Mouse (Mus musculus): ENCODE results near the gene Pacs1. TPM values are rescaled to one million over a fixed set of nuclear protein-coding genes. Genes with fewer than 3 reads are reported as not detected.

The Pacs1 gene
- polyA plus RNA-seq (2012; rRNA removed), result 12.2 and 14.3 TPM in 2 replicates

DNA sequence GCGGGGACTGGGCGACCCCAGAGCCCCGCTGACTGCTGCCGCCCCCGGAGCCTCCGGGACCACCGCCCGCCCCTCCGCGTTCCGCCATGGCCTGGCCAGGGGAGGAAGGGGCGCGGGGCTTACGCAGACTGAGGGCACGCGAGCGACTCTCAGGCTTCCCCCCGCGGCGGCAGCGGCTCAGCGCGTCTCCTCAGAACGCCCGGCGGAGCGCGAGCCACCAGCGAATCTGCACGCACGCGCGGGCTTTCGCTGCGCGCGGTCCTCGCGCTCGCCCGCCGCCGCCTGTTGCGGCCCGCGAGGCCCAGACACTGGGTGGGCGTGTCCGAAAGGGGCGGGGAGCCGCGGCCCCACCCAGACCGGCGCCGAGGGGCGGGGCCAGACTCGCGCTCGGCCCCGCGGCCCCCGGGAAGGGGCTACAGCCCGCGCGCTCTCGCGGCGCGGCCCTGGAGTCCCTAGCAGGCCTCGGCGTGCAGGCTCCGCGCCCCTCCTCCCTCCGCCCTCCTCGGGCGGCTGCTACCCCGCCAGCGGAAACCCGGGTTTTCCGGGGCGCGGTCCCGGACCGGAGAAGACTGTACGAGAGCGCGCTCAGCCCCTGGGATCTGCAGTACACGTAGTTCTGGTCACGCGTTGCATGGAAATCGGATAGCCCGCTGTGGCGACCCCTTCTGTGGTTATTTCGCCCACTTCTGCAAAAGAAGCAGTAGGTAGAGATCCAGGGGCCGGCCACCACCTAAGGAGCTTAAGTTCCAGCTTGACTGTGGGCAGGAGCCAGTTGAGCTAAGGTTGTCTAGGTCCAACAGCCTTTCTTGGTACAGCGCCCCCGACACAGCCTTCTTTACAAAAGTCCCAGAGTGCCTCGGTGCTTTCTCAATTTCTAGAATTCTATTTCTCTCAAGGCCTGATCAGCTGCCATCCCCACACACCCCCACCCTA lies at the start of gene Pacs1:
TSS of gene Pacs1 (minus strand) at position 319 of the 933 bp plus-strand sequence.

DNA sequence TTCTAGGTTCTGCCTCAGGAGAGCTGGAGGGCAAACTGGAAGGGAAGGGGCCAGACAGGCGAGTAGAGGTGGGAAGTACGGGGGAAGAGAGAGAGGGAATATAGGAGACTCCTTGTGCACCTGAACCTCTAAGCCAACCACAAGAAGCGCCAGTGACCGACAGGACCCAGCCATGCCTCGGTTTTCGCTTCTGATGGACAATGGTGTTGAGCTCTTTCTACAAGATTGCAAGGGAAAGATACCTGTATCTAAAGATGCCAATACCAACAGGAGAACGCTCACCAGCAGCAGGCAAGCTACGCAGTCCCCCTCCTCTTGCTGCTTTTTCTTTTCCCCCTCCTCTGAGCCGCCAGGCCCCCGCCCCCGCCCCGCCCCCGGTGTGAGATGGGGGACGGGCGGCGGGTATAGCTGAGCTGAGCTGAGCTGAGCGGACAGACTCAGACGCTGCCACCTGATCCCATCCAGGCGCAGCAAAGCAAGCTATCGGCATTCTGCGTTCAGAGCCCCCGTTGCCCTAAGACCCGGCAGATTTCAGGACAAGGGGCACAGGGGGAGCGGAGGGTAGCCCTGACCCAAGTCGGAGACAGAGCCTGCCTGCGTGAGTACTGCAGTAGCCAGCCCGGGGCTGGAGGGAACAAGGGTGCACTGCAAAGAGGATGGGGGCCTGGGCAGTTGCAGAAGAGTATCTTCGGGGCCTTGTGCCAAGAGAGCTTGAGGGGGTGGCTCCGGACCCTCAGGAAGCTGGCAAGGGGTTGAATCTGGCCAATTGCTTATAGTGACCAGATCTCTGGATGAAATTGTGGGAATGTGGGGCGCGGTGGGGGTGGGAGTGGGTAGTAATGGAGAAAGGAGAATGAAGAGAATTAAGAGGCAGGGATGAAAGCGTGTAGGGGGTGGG lies 25.2 kb upstream of the Pacs1 start, which contains the start of gene Gal3st3:
TSS of gene Gal3st3 (plus strand) at position 429 of the 898 bp plus-strand sequence.

DNA sequence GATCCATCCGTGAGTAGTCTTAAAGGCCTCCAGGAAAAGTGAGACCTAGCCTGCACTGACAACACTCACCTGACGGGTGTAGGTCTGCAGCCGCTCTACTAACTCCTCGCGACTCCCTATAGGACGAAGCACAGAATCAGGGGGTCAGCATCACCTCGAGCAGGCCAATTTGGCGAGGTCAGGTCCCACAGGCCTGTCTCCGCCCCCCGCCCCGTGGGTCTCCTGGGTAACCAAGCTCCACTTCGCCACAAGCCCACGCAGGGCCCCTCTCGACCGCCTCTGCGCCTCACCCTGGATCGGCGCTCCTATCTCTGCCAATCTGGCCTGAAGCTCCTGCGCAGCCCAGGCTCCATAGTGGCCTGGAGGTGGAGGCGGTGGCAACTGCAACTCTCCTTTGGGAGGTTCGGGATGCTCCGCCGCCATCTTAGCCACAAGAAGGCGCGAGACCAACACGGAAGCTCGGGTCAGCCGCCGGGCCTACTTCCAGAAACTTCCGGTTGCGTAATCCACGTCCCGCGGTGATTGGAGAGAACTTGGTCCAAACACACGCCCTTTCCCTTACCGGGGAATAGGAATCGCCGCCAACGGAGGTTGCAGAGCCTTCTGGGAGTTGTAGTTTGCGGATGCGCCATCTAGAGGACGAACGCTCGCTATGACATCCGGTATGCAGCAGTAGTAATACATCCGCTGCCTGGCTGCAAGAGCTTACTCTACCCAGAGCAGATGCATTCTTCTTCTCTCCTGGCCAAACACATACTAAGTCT lies 22.2 kb upstream of the Pacs1 start, which contains the start of gene Sf3b2:
TSS of gene Sf3b2 (minus strand) at position 484 of the 764 bp plus-strand sequence.

DNA sequence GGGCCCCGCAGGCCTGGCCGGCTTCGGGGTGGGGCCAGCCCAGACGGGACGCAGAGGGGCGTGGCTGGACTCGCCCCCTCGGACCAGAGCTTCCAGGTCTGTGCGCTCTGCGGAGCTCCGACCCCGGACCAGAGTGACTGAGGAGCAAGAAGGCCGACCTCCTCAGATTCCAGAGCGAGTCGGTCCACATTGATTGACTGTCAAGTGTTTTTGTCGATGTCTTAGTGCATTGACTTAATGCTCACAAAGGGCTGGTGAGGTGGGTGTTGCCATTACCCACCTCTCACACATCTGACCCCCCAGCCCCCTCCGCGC lies 154.6 kb downstream of the Pacs1 start, which contains the start of gene Klc2:
TSS of gene Klc2 (minus strand) at position 177 of the 315 bp plus-strand sequence.

DNA sequence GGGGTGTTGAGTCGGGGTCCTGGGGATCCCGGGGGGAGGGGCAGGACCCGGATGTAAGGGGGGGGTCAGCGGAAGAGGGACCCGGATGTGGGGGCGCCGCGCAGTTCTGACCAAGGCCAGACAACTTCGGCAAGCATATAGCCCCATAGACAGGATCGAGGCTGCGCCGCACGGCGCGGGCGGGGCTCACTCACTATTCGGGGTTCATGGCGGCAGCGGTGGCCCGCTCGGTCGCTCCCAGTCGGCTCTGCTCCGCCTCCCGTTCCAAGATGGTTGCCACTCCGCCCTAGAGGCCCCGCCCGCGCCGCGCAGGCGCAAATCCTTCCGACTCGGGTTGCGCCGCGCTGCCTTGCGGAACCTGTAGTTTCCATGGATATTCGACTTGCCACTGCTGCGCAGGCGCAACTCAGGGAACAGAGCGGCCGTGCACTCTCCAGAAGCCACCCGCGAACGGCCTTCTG lies 166.2 kb downstream of the Pacs1 start, which contains the start of gene Rab1b:
TSS of gene Rab1b (minus strand) at position 342 of the 461 bp plus-strand sequence.

DNA sequence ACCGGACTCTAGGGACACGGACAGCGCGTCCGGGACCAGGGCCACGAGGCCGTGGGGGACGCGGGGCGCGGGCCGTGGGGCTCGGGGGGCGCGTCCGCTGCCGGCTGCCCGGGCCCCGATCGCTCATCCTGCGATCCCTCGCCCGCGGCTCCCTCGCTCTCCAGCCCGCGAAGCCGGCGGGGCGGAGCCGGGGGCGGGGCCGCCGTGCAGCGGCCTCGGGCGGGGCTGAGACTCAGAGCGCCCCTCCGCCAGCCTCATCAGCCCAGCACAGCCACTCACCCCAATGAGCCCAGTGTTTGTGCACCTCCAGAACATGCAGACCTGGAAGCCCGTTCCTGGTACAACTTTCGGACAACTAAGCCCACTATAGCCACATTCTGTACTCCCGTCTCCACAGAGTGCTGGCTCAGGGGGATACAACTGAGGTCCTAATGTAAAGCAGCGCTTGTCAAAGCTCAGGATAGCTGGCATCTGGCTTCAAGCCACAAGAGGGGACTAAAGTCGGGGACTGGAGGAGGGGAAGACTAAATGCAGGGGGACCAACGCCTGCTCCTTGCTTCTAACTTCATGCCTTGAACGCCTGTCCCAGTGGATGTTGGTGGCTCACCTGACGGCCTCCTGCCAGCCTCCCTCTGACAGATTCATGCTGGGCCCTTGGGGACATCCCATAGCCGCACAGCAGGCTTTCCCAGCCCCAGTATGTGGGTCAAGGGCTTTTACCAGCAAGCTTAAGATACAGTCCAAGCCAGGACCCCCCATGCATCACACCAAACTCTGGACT lies 174.4 kb downstream of the Pacs1 start, which contains the start of gene Cnih2:
TSS of gene Cnih2 (minus strand) at position 159 of the 781 bp plus-strand sequence.

DNA sequence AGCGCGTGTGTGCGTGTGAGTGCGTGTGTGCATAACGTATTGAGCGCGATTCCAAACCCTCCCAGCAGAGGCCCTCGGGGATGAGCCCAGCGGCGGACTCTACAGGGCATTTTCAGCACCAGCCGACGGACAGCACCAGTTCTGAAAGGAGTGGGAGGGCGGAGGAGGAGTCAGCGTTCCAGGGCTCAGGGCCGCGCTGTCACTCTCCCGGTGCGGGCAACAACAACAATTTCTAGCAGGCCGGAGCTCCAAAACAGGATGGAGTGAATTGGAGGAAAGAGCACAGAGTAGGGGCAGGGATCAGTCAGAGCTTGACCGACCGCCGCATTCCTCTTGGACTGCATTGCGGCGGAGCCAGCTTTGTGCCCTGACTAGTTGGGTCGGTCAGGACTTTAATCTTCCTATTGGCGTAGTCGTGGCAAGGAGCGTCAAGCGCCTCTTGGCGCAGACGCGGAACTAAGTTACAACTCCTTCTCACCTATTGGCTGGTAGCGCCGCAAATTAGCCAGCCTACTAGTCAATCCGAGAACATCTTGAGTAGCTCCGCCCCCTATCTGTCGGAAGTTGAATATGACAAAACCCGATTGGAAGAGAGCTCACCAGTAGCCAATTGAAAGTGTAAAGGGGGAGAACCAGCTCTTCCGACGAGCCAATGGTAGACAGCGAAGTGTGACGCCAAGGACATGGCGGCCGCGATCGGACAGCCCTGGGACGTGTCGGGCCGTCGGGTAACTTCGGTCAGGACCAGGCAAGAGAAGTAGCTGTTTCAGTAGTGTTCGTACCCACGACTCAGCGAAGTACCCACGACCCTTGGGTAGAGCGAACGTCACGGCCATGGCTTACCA lies 184.8 kb downstream of the Pacs1 start, which contains the start of gene Yif1a:
TSS of gene Yif1a (plus strand) at position 655 of the 845 bp plus-strand sequence.

DNA sequence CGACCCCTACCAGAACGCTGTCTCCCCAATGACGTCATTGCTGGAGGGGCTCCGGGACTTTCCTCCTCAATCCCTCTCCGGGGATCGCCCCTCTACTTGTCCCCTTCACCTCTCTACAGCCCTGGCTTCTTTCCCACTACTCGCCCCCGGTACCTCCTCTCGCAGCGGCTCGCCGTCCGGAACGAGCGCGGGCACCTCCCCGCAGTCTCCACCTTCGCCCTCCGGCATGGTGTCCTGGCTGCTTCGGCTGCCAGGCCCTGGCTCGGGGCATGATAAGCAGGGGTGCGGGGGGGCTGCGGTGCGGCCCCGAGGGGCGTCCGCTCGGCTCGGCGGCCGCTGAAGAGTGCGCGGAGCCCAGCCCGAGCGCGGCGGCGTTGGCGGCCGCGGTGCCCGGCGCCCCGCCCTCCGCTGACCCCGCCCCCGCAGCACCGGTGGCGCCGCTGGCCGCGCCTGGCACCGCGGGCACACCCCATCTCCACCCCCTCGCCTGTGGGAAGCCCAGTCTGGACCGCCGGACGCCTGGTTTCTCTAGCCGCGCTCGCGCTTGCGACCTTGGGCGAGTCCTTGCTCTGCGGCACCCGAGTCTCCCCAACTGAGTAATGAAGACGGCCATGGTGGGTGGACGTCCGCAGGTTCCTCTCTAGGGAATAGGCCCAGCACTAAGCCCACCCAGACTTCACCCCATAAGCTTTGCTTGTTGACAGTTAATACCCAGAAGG lies 187.6 kb downstream of the Pacs1 start, which contains the start of gene Tmem151a:
TSS of gene Tmem151a (minus strand) at position 387 of the 719 bp plus-strand sequence.

Other genes with a start within 250 kb of the Pacs1 start
- gene Slc29a2, start 249.3 kb downstream of the Pacs1 start, polyA plus RNA-seq (2012; rRNA removed), result 9.9 and 14.0 TPM in 2 replicates
- gene B4gat1, start 234.3 kb downstream of the Pacs1 start, polyA plus RNA-seq (2012; rRNA removed), result 23.4 and 23.6 TPM in 2 replicates
- gene AC124502.3, start 234.2 kb downstream of the Pacs1 start, polyA plus RNA-seq (2012; rRNA removed), result 1.2 and 2.4 TPM in 2 replicates
- gene Brms1, start 231.8 kb downstream of the Pacs1 start, polyA plus RNA-seq (2012; rRNA removed), result 48.4 and 51.7 TPM in 2 replicates
- 14.7 and 15.9 TPM in 2 replicates for gene Rin1, start 222.6 kb downstream of the Pacs1 start, polyA plus RNA-seq (2012; rRNA removed)
- gene Cd248, start 205.0 kb downstream of the Pacs1 start, polyA plus RNA-seq (2012; rRNA removed), result 28.2 and 34.2 TPM in 2 replicates
- 3.9 and 4.2 TPM in 2 replicates for gene Tmem151a, start 187.6 kb downstream of the Pacs1 start, polyA plus RNA-seq (2012; rRNA removed)
- 254 and 277 TPM in 2 replicates for gene Yif1a, start 184.6 kb downstream of the Pacs1 start, polyA plus RNA-seq (2012; rRNA removed)
- gene Cnih2, start 174.6 kb downstream of the Pacs1 start, polyA plus RNA-seq (2012; rRNA removed), result 3.3 and 4.0 TPM in 2 replicates
- gene Rab1b, start 166.0 kb downstream of the Pacs1 start, polyA plus RNA-seq (2012; rRNA removed), result 211 and 244 TPM in 2 replicates
- 26.5 and 30.6 TPM in 2 replicates for gene Klc2, start 154.6 kb downstream of the Pacs1 start, polyA plus RNA-seq (2012; rRNA removed)
- gene Sf3b2, start 22.3 kb upstream of the Pacs1 start, polyA plus RNA-seq (2012; rRNA removed), result 98.0 and 109 TPM in 2 replicates
- gene Gal3st3, start 25.2 kb upstream of the Pacs1 start, polyA plus RNA-seq (2012; rRNA removed), result 0.16 and 0.31 TPM in 2 replicates
- gene Catsper1, start 62.6 kb upstream of the Pacs1 start, polyA plus RNA-seq (2012; rRNA removed), result not detected in 2 replicates
- 7.1 and 14.1 TPM in 2 replicates for gene Cst6, start 76.5 kb upstream of the Pacs1 start, polyA plus RNA-seq (2012; rRNA removed)
- 19.8 and 21.3 TPM in 2 replicates for gene Eif1ad, start 93.6 kb upstream of the Pacs1 start, polyA plus RNA-seq (2012; rRNA removed)
- 71.2 and 91.0 TPM in 2 replicates for gene Banf1, start 94.0 kb upstream of the Pacs1 start, polyA plus RNA-seq (2012; rRNA removed)
- gene Sart1, start 115.6 kb upstream of the Pacs1 start, polyA plus RNA-seq (2012; rRNA removed), result 15.2 and 19.0 TPM in 2 replicates
- 0.33 and 1.9 TPM in 2 replicates for gene Tsga10ip, start 129.4 kb upstream of the Pacs1 start, polyA plus RNA-seq (2012; rRNA removed)
- 95.7 and 96.8 TPM in 2 replicates for gene Drap1, start 151.9 kb upstream of the Pacs1 start, polyA plus RNA-seq (2012; rRNA removed)
- gene AI837181, start 152.0 kb upstream of the Pacs1 start, polyA plus RNA-seq (2012; rRNA removed), result 85.1 and 96.6 TPM in 2 replicates
- gene Fosl1, start 174.4 kb upstream of the Pacs1 start, polyA plus RNA-seq (2012; rRNA removed), result 1.3 and 4.0 TPM in 2 replicates
- 10.3 and 10.6 TPM in 2 replicates for gene Ccdc85b, start 184.8 kb upstream of the Pacs1 start, polyA plus RNA-seq (2012; rRNA removed)
- gene Fibp, start 187.5 kb upstream of the Pacs1 start, polyA plus RNA-seq (2012; rRNA removed), result 124 and 150 TPM in 2 replicates
- 2.0 and 3.5 TPM in 2 replicates for gene Ctsw, start 195.4 kb upstream of the Pacs1 start, polyA plus RNA-seq (2012; rRNA removed)
- gene Efemp2, start 200.8 kb upstream of the Pacs1 start, polyA plus RNA-seq (2012; rRNA removed), result 52.6 and 58.6 TPM in 2 replicates
- gene Mus81, start 215.3 kb upstream of the Pacs1 start, polyA plus RNA-seq (2012; rRNA removed), result 31.9 and 38.6 TPM in 2 replicates
- 350 and 446 TPM in 2 replicates for gene Cfl1, start 217.3 kb upstream of the Pacs1 start, polyA plus RNA-seq (2012; rRNA removed)
- gene 1700020D05Rik, start 230.7 kb upstream of the Pacs1 start, polyA plus RNA-seq (2012; rRNA removed), result 0.30 and 0.34 TPM in 2 replicates
- 4.2 and 4.4 TPM in 2 replicates for gene Snx32, start 237.4 kb upstream of the Pacs1 start, polyA plus RNA-seq (2012; rRNA removed)